8 mouse cellular contexts compared by ENCODE assay signal in genomic region chr19:36554046-36554784, GRCm38 (mm10). TPM values are rescaled to one million over a fixed set of nuclear protein-coding genes. Genes with fewer than 3 reads are reported as not detected.
DNase-seq lines count a peak whose midpoint lies in the region; ATAC-seq lines count a peak whose summit lies in the region.

Hectd2 (plus strand) TSS chr19:36554639.

- H3K27me3 ChIP-seq in embryonic facial prominence, embryonic 15.5 days = 0 out of 2 replicates have a peak, but pooled peaks cover 4% of the 10 kb centered on the region
- H3K27me3 ChIP-seq in heart, embryonic 11.5 days (ENCODE audit: control insufficient read depth, insufficient read depth, low read length) = 0 out of 2 replicates have a peak, but pooled peaks cover 4% of the 10 kb centered on the region
- peaks cover 26% of the 10 kb centered on the region for H3K27me3 ChIP-seq in kidney, embryonic 15.5 days
- peaks cover 43% of the 10 kb centered on the region for H3K27me3 ChIP-seq in liver, embryonic 13.5 days
- H3K27me3 ChIP-seq in stomach, embryonic 16.5 days (ENCODE audit: control insufficient read depth, insufficient read depth, low read length) = no peaks in the 10 kb centered on the region

- H3K4me1 ChIP-seq in embryonic facial prominence, embryonic 15.5 days = no peaks in the 10 kb centered on the region
- H3K4me1 ChIP-seq in heart, embryonic 11.5 days (ENCODE audit: control insufficient read depth, insufficient read depth, low read length) = no peaks in the 10 kb centered on the region
- H3K4me1 ChIP-seq in kidney, embryonic 15.5 days = 0 out of 2 replicates have a peak, but pooled peaks cover 10% of the 10 kb centered on the region
- peaks cover 11% of the 10 kb centered on the region for H3K4me1 ChIP-seq in liver, embryonic 13.5 days (replicated peaks)
- no peaks in the 10 kb centered on the region for H3K4me1 ChIP-seq in stomach, embryonic 16.5 days (ENCODE audit: control insufficient read depth, insufficient read depth, low read length)

- WGBS in embryonic facial prominence, embryonic 15.5 days = under 1% methylated on average over 79 of the region's 92 CpGs
- WGBS in heart, embryonic 11.5 days (ENCODE audit: insufficient replicate concordance) = under 1% methylated on average over 46 of the region's 92 CpGs
- under 1% methylated on average over 53 of the region's 92 CpGs for whole genome bisulfite sequencing in kidney, embryonic 15.5 days
- WGBS in liver, embryonic 13.5 days (ENCODE audit: insufficient replicate concordance) = under 1% methylated on average over 37 of the region's 92 CpGs
- WGBS in stomach, embryonic 16.5 days = under 1% methylated on average over 84 of the region's 92 CpGs

- DNase-seq in B cell, adult 2 months = peak; percentile 42 to 60
- DNase-seq in adrenal gland, postnatal 25 days = peak; percentile 70
- peak; percentile 17 for DNase-seq in liver, embryonic 13.5 days
- peak; percentile 16 to 28 for DNase-seq in natural killer cell, adult 2 months (ENCODE audit: low spot score in 2 of 2)

- no peaks in the 10 kb centered on the region for H3K36me3 ChIP-seq in embryonic facial prominence, embryonic 15.5 days
- no peaks in the 10 kb centered on the region for H3K36me3 ChIP-seq in heart, embryonic 11.5 days (ENCODE audit: control insufficient read depth, insufficient read depth, low read length)
- no peaks in the 10 kb centered on the region for H3K36me3 ChIP-seq in kidney, embryonic 15.5 days
- no peaks in the 10 kb centered on the region for H3K36me3 ChIP-seq in liver, embryonic 13.5 days
- no peaks in the 10 kb centered on the region for H3K36me3 ChIP-seq in stomach, embryonic 16.5 days (ENCODE audit: control insufficient read depth, insufficient read depth, low read length)

- peak within 1 kb of the TSS; percentile 97 for H3K4me2 ChIP-seq in embryonic facial prominence, embryonic 15.5 days (replicated peaks)
- peak within 1 kb of the TSS; percentile 94 for H3K4me2 ChIP-seq in heart, embryonic 11.5 days
- peak within 1 kb of the TSS; percentile 98 for H3K4me2 ChIP-seq in kidney, embryonic 15.5 days
- H3K4me2 ChIP-seq in liver, embryonic 13.5 days = peak within 1 kb of the TSS; percentile 96
- H3K4me2 ChIP-seq in stomach, embryonic 16.5 days (ENCODE audit: low read depth, low read length) = peak within 1 kb of the TSS; percentile 87

- H3K9ac ChIP-seq in embryonic facial prominence, embryonic 15.5 days = peak within 1 kb of the TSS; percentile 80
- peak within 1 kb of the TSS; percentile 91 for H3K9ac ChIP-seq in heart, embryonic 11.5 days (ENCODE audit: low read depth, low read length)
- peak within 1 kb of the TSS; percentile 69 for H3K9ac ChIP-seq in kidney, embryonic 15.5 days
- peak within 1 kb of the TSS; percentile 79 for H3K9ac ChIP-seq in liver, embryonic 13.5 days
- H3K9ac ChIP-seq in stomach, embryonic 16.5 days (ENCODE audit: low read length) = peak within 1 kb of the TSS; percentile 93

- H3K9me3 ChIP-seq in embryonic facial prominence, embryonic 15.5 days (replicated peaks) = no peaks in the 10 kb centered on the region
- H3K9me3 ChIP-seq in heart, embryonic 11.5 days (replicated peaks; ENCODE audit: control insufficient read depth, low read length) = no peaks in the 10 kb centered on the region
- H3K9me3 ChIP-seq in kidney, embryonic 15.5 days (replicated peaks) = no peaks in the 10 kb centered on the region
- no peaks in the 10 kb centered on the region for H3K9me3 ChIP-seq in liver, embryonic 13.5 days (replicated peaks)
- H3K9me3 ChIP-seq in stomach, embryonic 16.5 days (replicated peaks; ENCODE audit: control insufficient read depth, low read length) = no peaks in the 10 kb centered on the region

- ATAC-seq in embryonic facial prominence, embryonic 15.5 days (ENCODE audit: insufficient number of reproducible peaks, low FRiP score, low TSS enrichment, low read depth) = peak; percentile 66
- peak; percentile 84 for ATAC-seq in heart, embryonic 11.5 days (replicated peaks; ENCODE audit: insufficient number of reproducible peaks, low FRiP score, low TSS enrichment)
- peak; percentile 94 for ATAC-seq in kidney, embryonic 15.5 days (replicated peaks; ENCODE audit: low FRiP score)
- peak; percentile 79 for ATAC-seq in liver, embryonic 13.5 days (ENCODE audit: low read depth)
- peak; percentile 87 for ATAC-seq in stomach, embryonic 16.5 days (ENCODE audit: insufficient read depth, low FRiP score)

- peak within 1 kb of the TSS; percentile 75 for H3K4me3 ChIP-seq in embryonic facial prominence, embryonic 15.5 days (replicated peaks)
- H3K4me3 ChIP-seq in heart, embryonic 11.5 days (ENCODE audit: low read depth, low read length) = peak within 1 kb of the TSS; percentile 83
- H3K4me3 ChIP-seq in kidney, embryonic 15.5 days (replicated peaks) = peak within 1 kb of the TSS; percentile 67
- peak within 1 kb of the TSS; percentile 74 for H3K4me3 ChIP-seq in liver, embryonic 13.5 days (replicated peaks)
- peak within 1 kb of the TSS; percentile 87 for H3K4me3 ChIP-seq in stomach, embryonic 16.5 days (replicated peaks; ENCODE audit: low read length)

- H3K27ac ChIP-seq in embryonic facial prominence, embryonic 15.5 days (replicated peaks) = peak within 1 kb of the TSS; percentile 74
- H3K27ac ChIP-seq in heart, embryonic 11.5 days (ENCODE audit: low read depth, low read length) = peak within 1 kb of the TSS; percentile 83
- peak within 1 kb of the TSS; percentile 42 for H3K27ac ChIP-seq in kidney, embryonic 15.5 days
- no peak within 1 kb of the TSS for H3K27ac ChIP-seq in liver, embryonic 13.5 days
- peak within 1 kb of the TSS; percentile 79 for H3K27ac ChIP-seq in stomach, embryonic 16.5 days (ENCODE audit: low read length)

RNA-seq across cellular contexts. Expression of gene Hectd2, which starts in this region (rescaled TPM):
- 1.6 and 2.1 TPM in 2 replicates for total RNA-seq in adrenal gland, postnatal 25 days (2021)
- 4.5 and 4.8 TPM in 2 replicates for polyA plus RNA-seq in embryonic facial prominence, embryonic 15.5 days (2015; fragmentation: Nextera tagmentation; extraction: Ambion mirVana)
- polyA plus RNA-seq in heart, embryonic 11.5 days (2014; fragmentation: Nextera tagmentation; extraction: Ambion mirVana) = 10.1 and 11.5 TPM in 2 replicates
- 2.2 and 2.9 TPM in 2 replicates for polyA plus RNA-seq in kidney, embryonic 15.5 days (2015; fragmentation: Nextera tagmentation; extraction: Ambion mirVana)
- polyA plus RNA-seq in liver, embryonic 13.5 days (2015; fragmentation: Nextera tagmentation; extraction: Ambion mirVana) = 0.35 and 0.46 TPM in 2 replicates
- 2.8 and 3.3 TPM in 2 replicates for polyA plus RNA-seq in stomach, embryonic 16.5 days (2015; fragmentation: Nextera tagmentation; extraction: Ambion mirVana)

Comparison
In these comparisons a context has a peak if more than half of its experiments do, and no peak if none do; other contexts are left out.
1. Peak in DNase-seq, ATAC-seq, H3K4me3 ChIP-seq, H3K9ac ChIP-seq and H3K4me2 ChIP-seq in liver, embryonic 13.5 days; RNA of the gene not detected or under 1 TPM.
2. DNase-seq: peak in every context shown above with its lines; median percentile 70 in adrenal gland, postnatal 25 days; 51 in B cell, adult 2 months; 22 in natural killer cell, adult 2 months; 17 in liver, embryonic 13.5 days.